Mouse (Mus musculus) neural tube, embryonic 14.5 days (tissue): ENCODE measurements around the gene Slc36a1. TPM values are rescaled to one million over a fixed set of nuclear protein-coding genes. Genes with fewer than 3 reads are reported as not detected.

Source experiments
- ATAC-seq: fragments of 200-750 bp; cut with Nextera tagmentation; 2 replicates; pipeline ENCODE4 v1.8.0; 2017; ENCODE audit warnings: low read depth, mild to moderate bottlenecking, moderate TSS enrichment, moderate library complexity
- H3K27ac ChIP-seq: fragments of 300-500 bp; sonication (generic); 2 replicates; pipeline ENCODE4 v1.5.1; 2014; ENCODE audit warnings: low read depth, mild to moderate bottlenecking, control low read depth, low read length, moderate library complexity, mixed read lengths
- H3K27me3 ChIP-seq: fragments of 300-500 bp; sonication (generic); 2 replicates; pipeline ENCODE4 v1.6.1; 2014; ENCODE audit warnings: low read length; ENCODE audit not compliant: control insufficient read depth, insufficient read depth
- H3K36me3 ChIP-seq: fragments of 300-500 bp; sonication (generic); 2 replicates; pipeline ENCODE4 v1.6.1; 2014; ENCODE audit warnings: low read length, mixed read lengths; ENCODE audit not compliant: control insufficient read depth, insufficient read depth
- H3K4me1 ChIP-seq: fragments of 300-500 bp; sonication (generic); 2 replicates; pipeline ENCODE4 v1.6.1; 2014; ENCODE audit warnings: low read length; ENCODE audit not compliant: control insufficient read depth, insufficient read depth
- H3K4me2 ChIP-seq: fragments of 300-500 bp; sonication (generic); 2 replicates; pipeline ENCODE4 v1.6.1; 2014; ENCODE audit warnings: mild to moderate bottlenecking, low read depth, low read length, control low read depth
- H3K4me3 ChIP-seq: fragments of 300-500 bp; sonication (generic); 2 replicates; pipeline ENCODE4 v1.5.1; 2014; ENCODE audit warnings: low read depth, low read length, control low read depth, mixed read lengths
- H3K9ac ChIP-seq: fragments of 300-500 bp; sonication (generic); replicated peaks from 2 replicates; pipeline ENCODE4 v1.6.1; 2014; ENCODE audit warnings: low read depth, mild to moderate bottlenecking, control low read depth, low read length, mixed read lengths
- H3K9me3 ChIP-seq: fragments of 300-500 bp; sonication (generic); 2 replicates; pipeline ENCODE4 v1.6.1; 2016; ENCODE audit warnings: low read length; ENCODE audit not compliant: control insufficient read depth
- WGBS: fragments of 180-500 bp; shearing (Covaris S2); extraction: QIAGEN DNeasy Blood & Tissue Kit; methylation state at CpG from one replicate; pipeline ENCODE4 v1.1.7; 2014; 5-methylcytosine and 5-hydroxymethylcytosine counted together
- polyA plus RNA-seq: library from polyadenylated mRNA; unstranded; fragments of >200 nt; fragmentation: Nextera tagmentation; extraction: Ambion mirVana; gene quantifications from 2 replicates; pipeline ENCODE4 v1.2.1, GENCODE M21; 2014

Gene Slc36a1
- polyA plus RNA-seq, 1 experiment from 2014 or later: 5.5 TPM

DNA sequence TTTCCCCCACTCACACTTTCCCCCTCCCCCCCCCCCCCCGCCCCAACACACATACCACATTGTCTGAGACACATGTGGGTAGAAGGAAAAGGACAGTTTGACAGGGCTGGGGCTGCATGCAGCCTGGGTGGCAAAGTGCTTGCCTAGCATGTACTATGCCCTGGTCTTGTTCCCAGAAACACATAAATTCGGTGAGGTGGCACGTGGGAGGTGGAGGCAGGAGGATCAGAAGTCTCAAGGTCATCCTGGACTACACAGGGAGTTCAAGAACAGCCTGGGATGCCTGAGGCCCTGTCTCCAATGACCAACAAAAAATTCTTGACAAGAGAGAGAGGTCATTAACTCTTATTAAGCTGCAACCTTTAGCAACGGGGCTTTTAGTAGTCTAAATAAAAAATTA lies 11.9 kb downstream of the Slc36a1 start:
- ATAC-seq: no peak
- Histone ChIP-seq H3K9ac (no peak overlapping the region), H3K4me1 (no peaks in the 10 kb centered on the region), H3K27ac (no peak overlapping the region), H3K4me3 (no peak overlapping the region), H3K9me3 (no peaks in the 10 kb centered on the region), H3K4me2 (no peak overlapping the region), H3K36me3 (peaks cover 16% of the 10 kb centered on the region; the same call in 1 of the 2 replicates), H3K27me3 (no peaks in the 10 kb centered on the region)
- 84% methylated on average over 3 of the region's 4 CpGs for WGBS

GRCm38 (mm10) chr11:55216830-55217229 lies 12.7 kb downstream of the Slc36a1 start:
- no peaks in the 10 kb centered on the region for H3K4me1 ChIP-seq
- no peak overlapping the region for H3K4me2 ChIP-seq
- no peak overlapping the region for H3K27ac ChIP-seq
- no peaks in the 10 kb centered on the region for H3K27me3 ChIP-seq
- no peak overlapping the region for H3K4me3 ChIP-seq
- 84% methylated on average over 13 of the region's 13 CpGs for WGBS
- no peak for ATAC-seq
- H3K9me3 ChIP-seq: no peaks in the 10 kb centered on the region
- peaks cover 16% of the 10 kb centered on the region; the same call in 1 of the 2 replicates for H3K36me3 ChIP-seq
- H3K9ac ChIP-seq: no peak overlapping the region

DNA sequence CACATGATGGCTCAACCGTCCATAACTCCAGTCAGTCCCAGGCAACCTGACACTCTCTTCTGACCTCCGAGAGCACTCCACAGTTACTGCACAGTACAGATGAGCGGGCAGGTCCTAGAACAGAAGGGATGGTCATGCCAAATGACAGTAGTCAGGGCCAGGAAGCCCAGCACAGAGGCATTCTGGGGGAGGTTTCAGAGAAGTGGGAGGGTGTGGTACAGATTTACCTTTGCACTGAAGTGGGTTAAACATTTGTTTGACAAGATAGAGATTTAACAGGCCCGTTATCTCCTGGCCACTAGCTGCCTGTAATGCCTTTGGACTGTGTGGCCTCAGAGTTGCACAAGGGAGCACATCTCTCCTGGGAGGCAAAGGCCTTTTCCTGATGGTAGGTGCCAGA lies 13.3 kb downstream of the Slc36a1 start:
- Histone ChIP-seq H3K4me1 (no peaks in the 10 kb centered on the region), H3K36me3 (peaks cover 16% of the 10 kb centered on the region; the same call in 1 of the 2 replicates), H3K4me2 (no peak overlapping the region), H3K9me3 (no peaks in the 10 kb centered on the region), H3K4me3 (no peak overlapping the region), H3K9ac (no peak overlapping the region), H3K27ac (no peak overlapping the region), H3K27me3 (no peaks in the 10 kb centered on the region)
- WGBS: 84% methylated on average over 4 of the region's 4 CpGs
- no peak for ATAC-seq

- H3K4me1 ChIP-seq: no peaks in the 10 kb centered on the region
- no peaks in the 10 kb centered on the region for H3K27me3 ChIP-seq
- ATAC-seq: no peak
- H3K9ac ChIP-seq: no peak overlapping the region
- no peak overlapping the region for H3K4me2 ChIP-seq
- H3K4me3 ChIP-seq: no peak overlapping the region
- H3K9me3 ChIP-seq: no peaks in the 10 kb centered on the region
- H3K36me3 ChIP-seq: peaks cover 16% of the 10 kb centered on the region; the same call in 1 of the 2 replicates
- H3K27ac ChIP-seq: no peak overlapping the region
- 95% methylated on average over 7 of the region's 7 CpGs for whole genome bisulfite sequencing
Observed at GRCm38 (mm10) chr11:55217880-55218279, 13.7 kb downstream of the Slc36a1 start.

DNA sequence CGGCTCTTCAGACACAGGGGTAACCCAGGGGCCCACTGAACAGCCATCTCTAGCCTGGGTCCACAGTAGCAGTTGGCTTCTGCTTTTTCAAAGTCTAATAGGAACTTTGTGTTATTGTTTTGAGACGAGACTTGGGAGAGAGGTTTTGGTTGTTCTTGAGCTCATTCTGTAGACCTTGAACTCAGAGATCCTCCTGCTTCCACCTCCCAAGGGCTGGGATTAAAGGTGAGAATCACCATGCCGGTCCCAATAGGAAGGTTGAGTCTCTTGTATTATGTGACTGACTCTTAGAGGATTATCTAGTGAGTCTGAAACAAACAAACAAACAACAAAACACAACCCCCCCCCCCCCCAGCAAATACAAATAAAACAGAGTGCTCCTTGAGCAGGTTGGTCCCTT lies 14.3 kb downstream of the Slc36a1 start:
- Histone ChIP-seq H3K27ac (no peak overlapping the region), H3K36me3 (peaks cover 16% of the 10 kb centered on the region; the same call in 1 of the 2 replicates), H3K9ac (no peak overlapping the region), H3K27me3 (no peaks in the 10 kb centered on the region), H3K4me3 (no peak overlapping the region), H3K4me1 (no peaks in the 10 kb centered on the region), H3K9me3 (no peaks in the 10 kb centered on the region), H3K4me2 (no peak overlapping the region)
- 98% methylated on average over 3 of the region's 3 CpGs for WGBS
- ATAC-seq: no peak

DNA sequence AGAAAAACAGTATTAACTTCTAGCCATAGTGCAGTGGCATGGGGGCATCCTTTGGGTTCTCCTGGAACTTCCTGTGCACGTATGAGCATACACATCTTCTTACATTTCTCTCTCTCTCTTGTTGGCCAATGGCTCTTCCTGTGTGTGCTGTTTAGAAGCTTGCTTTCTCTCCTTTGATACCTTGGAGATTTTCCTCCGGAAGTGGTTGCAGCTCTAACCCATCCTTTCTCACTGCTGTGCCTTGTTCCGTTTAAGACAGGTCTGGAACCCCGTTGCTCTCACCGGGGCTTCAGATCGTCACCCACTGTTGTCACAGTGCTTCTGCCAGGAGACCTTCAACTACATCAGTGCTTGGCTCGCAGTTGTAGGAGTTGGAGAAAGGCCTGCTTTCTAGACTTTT lies 17.2 kb downstream of the Slc36a1 start:
- Histone ChIP-seq H3K9ac (no peak overlapping the region), H3K27ac (no peak overlapping the region), H3K36me3 (peaks cover 28% of the 10 kb centered on the region), H3K4me1 (no peaks in the 10 kb centered on the region), H3K9me3 (no peaks in the 10 kb centered on the region), H3K4me3 (no peak overlapping the region), H3K4me2 (no peak overlapping the region), H3K27me3 (no peaks in the 10 kb centered on the region)
- ATAC-seq: no peak
- WGBS: 92% methylated on average over 7 of the region's 7 CpGs

GRCm38 (mm10) chr11:55231034-55231433 lies 26.9 kb downstream of the Slc36a1 start:
- Histone ChIP-seq H3K4me3 (no peak overlapping the region), H3K27me3 (no peaks in the 10 kb centered on the region), H3K36me3 (peaks cover 13% of the 10 kb centered on the region), H3K4me2 (no peak overlapping the region), H3K9me3 (no peaks in the 10 kb centered on the region), H3K4me1 (no peaks in the 10 kb centered on the region), H3K27ac (no peak overlapping the region), H3K9ac (no peak overlapping the region)
- 94% methylated on average over 6 of the region's 6 CpGs for WGBS
- no peak for ATAC-seq

GRCm38 (mm10) chr11:55234288-55234687 lies 30.1 kb downstream of the Slc36a1 start:
- H3K4me1 ChIP-seq: no peaks in the 10 kb centered on the region
- no peak overlapping the region for H3K27ac ChIP-seq
- WGBS: 94% methylated on average over 7 of the region's 7 CpGs
- peaks cover 7% of the 10 kb centered on the region for H3K36me3 ChIP-seq
- H3K27me3 ChIP-seq: no peaks in the 10 kb centered on the region
- no peak for ATAC-seq
- no peak overlapping the region for H3K4me2 ChIP-seq
- H3K4me3 ChIP-seq: no peak overlapping the region
- no peaks in the 10 kb centered on the region for H3K9me3 ChIP-seq
- H3K9ac ChIP-seq: no peak overlapping the region

DNA sequence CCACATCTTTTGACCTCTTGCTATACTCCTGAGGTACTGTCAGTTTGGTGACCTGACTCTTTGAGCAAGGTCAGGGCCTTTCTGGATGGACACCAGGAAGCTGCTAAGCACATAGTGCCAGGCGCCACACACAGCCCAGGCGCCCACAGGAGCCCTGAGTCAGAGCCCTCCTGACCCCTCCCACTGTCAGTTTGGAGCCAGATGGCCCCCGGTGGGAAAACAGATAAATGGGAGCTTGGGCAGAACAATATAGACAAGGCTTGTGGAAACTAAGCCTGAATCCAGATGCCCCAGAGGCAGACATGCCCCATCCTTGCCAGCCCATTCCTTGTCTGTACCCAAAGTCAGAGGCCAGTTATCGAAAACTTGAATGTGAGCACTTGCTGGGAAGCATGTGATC lies 30.6 kb downstream of the Slc36a1 start:
- WGBS: 91% methylated on average over 4 of the region's 4 CpGs
- no peak for ATAC-seq
- H3K27me3 ChIP-seq: no peaks in the 10 kb centered on the region
- no peaks in the 10 kb centered on the region for H3K9me3 ChIP-seq
- no peak overlapping the region for H3K9ac ChIP-seq
- H3K4me3 ChIP-seq: no peak overlapping the region
- H3K27ac ChIP-seq: no peak overlapping the region
- H3K4me1 ChIP-seq: no peaks in the 10 kb centered on the region
- no peak overlapping the region for H3K4me2 ChIP-seq
- peaks cover 7% of the 10 kb centered on the region for H3K36me3 ChIP-seq
